ENCODE assay signal across 12 mouse cellular contexts in the genomic region with DNA sequence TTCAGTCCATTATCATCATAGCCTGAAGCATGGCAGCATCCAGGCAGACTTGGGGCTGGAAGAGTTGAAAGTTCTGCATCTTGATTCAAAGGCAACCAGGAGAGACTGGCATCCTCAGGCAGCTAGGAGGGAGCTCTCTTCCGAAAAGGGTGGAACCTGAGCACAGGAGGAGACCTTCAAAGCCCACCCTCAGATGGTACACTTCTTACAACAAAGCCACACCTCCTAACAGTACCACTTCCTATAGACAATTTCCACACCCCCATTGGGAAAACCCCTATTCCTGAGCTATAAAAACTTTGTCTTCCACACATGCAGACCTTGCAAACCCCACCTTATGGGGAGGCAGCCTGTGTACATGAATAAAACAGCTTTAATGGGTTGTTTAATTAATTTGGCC.
"Had no signal": no experiment of that assay in that cellular context is flagged by ENCODE, and none has a peak within 500 bp of the region (broad histone marks: within the 10 kb centered on the region; RNA-seq: fewer than 3 reads in every experiment).

No protein-coding gene starts in this region.

- H3K27ac ChIP-seq: limb, embryonic 10.5 days; limb, embryonic 13.5 days; liver, embryonic 13.5 days had no signal

- H3K4me3 ChIP-seq: limb, embryonic 10.5 days; limb, embryonic 13.5 days; liver, embryonic 13.5 days had no signal

- DNase-seq: kidney, adult 9 months; kidney, postnatal 14 days; layer of hippocampus, postnatal 36 days; liver, embryonic 13.5 days; lung, adult 2 months; lung, postnatal 14 days; lung, postnatal 4 days; thymus, adult 18-20 months; thymus, postnatal 14 days; thymus, postnatal 4 days had no signal
